Mouse (Mus musculus): ENCODE results near the gene Hist1h3b. TPM values are rescaled to one million over a fixed set of nuclear protein-coding genes. Genes with fewer than 3 reads are reported as not detected.

Gene Hist1h3b
- total RNA-seq, 4 experiments from 2014 or later, result 3.1 to 10.4 (median 8.0) TPM

DNA sequence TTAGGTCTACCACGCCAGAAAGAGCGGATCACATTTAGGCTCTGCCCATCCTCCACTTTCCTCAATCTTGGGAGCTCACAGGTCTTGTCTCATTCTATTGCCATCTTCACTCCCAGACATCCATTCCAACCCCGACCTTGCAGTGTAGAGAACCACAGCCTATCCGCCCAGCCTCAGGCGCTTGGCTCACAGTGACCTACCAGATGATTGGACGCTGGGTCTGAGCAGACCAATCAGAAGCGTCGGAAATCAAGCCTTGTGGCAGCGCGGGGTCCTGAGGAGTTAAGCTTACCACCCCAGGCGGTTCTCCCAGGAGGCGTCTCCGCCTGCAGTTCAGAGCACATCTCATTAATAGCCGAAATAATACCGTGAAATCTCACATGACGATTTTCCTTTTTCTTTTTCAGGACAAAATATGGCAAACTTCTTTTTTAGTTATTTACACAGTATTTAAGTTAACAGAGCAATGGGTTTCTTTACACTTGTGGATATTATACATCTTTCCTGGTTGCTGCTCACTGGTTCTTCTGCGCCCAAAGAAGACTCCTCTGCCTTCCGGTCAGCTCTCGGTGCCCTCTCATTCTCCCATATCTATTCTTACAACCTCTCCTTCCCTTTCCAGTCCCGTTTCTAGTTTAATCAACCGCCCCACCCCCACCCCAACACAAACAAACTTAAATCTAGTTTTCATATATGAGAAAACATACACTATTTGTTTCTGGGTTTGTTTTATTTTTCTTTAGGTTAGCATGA lies 20.7 kb downstream of the Hist1h3b start:
- DNase-seq (ENCODE audit: low spot score in 2 of 2), result peak; percentile 33

DNA sequence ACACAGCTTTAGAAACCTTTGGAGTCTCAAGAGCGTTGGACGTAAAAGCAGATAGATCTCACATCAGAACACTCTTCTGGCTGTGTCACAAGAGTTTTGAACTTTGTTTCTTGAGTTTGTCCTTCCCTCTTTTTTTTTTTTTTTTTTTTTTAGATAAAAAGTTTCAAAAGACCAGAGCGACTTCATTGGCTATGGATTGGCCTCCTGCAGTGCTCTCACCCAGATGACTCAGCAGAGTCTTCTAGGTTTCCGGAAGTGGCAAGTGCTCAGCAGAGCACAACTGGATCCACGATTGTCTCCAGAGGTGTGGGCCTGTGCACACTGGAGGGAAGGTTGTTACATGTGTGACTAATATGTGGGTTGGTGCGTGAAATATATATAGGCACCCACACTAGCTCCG lies 26.3 kb downstream of the Hist1h3b start:
- no peak for DNase-seq (ENCODE audit: low spot score in 2 of 2)

DNA sequence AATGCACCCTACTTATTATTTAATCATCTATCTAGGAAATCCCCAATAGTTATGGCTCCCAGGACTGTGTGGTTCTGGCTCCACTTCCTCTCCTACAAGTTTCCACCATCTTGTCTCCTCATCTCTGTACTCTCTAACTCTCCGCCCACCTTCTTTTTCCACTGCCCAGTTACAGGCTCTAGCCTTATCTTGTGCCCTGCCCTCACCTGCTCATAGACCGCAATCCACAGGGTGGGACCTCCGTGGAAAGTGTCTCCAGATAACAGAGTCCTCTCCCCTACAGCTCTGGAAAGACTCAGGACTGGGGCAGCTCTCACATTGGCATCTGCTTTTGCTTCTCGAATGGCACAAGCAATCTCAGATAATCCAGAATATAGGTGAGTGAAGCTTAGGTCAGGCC lies 27.0 kb downstream of the Hist1h3b start:
- no peak for DNase-seq (ENCODE audit: low spot score in 2 of 2)

DNA sequence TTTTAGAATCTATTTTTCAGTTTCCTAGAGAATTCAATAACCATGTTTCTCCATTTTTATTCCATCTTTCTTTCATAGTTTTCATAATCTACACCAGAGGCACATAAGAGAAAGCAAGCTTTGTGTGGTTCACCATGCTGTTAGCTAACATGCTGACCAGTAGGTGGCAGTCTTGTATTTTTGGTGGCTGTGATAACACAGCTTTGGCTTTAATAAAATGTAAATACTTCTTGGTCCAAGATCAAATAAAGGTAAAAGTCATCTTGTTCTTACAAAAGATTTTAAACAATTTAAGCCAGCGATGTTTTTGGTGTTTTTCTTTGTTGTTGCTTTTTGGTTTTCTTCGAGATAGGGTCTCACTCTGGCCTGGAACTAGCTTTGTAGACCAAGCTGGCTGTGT lies 40.5 kb downstream of the Hist1h3b start:
- peak; percentile 16 to 36 for DNase-seq (ENCODE audit: low spot score in 2 of 2)

DNA sequence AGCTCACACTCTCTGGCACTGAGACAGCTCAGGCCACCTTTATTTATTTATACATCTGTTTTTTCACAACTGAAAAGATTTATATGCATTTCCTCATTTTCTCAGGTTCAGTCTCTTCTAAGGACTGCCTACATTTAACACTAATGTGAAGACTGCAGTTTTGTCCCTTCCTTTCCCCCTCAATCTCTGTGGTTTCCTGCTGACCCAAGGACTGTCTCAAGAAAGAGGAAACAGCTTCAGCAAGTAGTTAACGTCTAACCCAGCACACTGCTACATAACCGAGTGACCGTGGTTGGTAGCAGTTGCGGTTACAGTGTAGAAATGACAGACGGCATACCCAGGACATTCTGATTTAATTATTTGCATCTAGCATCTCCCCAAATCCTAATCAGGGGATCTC lies 47.3 kb downstream of the Hist1h3b start:
- DNase-seq (ENCODE audit: low spot score in 2 of 2), result no peak

Small RNA genes within 50 kb of the gene (microRNA-seq; reads per million reads assigned to microRNA genes)
- gene Gm44314, result 0 reads per million in 2 experiments
- gene Gm44484, result 0 to 0.51 reads per million in 2 experiments

Other genes starting within 250 kb of the Hist1h3b start
- gene Hist1h4h, start 221.2 kb upstream of the Hist1h3b start, total RNA-seq (2022), result 100 to 1,000 TPM; 236 to 302 (median 261) TPM
- gene Hist1h2af, start 218.4 kb upstream of the Hist1h3b start, total RNA-seq (2022), result 1 to 10 TPM in 3 of 4 experiments, not detected in 1; 1.6 to 6.5 (median 1.8) TPM
- gene Hist1h3g, start 216.8 kb upstream of the Hist1h3b start, total RNA-seq (2022), result 1 to 10 TPM; 1.2 to 3.4 (median 2.2) TPM
- under 1 TPM; 0.34 to 0.73 (median 0.61) TPM for gene Hist1h2bh, start 208.9 kb upstream of the Hist1h3b start, total RNA-seq (2022)
- 10 to 100 TPM; 12.5 to 15.7 (median 14.2) TPM for gene Hist1h3f, start 208.2 kb upstream of the Hist1h3b start, total RNA-seq (2022)
- 100 to 1,000 TPM; 104 to 155 (median 119) TPM for gene Hist1h4f, start 200.6 kb upstream of the Hist1h3b start, total RNA-seq (2022)
- gene Hist1h1d, start 199.0 kb upstream of the Hist1h3b start, total RNA-seq (2022), result 1 to 10 TPM; 2.5 to 3.3 (median 2.8) TPM
- gene Hist1h3e, start 189.9 kb upstream of the Hist1h3b start, total RNA-seq (2022), result 10 to 100 TPM; 34.8 to 43.2 (median 40.0) TPM
- gene Hist1h2ae, start 181.0 kb upstream of the Hist1h3b start, total RNA-seq (2022), result 1 to 10 TPM; 3.3 to 7.7 (median 4.9) TPM
- gene Hist1h2bg, start 180.9 kb upstream of the Hist1h3b start, total RNA-seq (2022), result 10 to 100 TPM; 57.3 to 67.6 (median 60.8) TPM
- 10 to 100 TPM; 19.2 to 30.0 (median 24.4) TPM for gene Hist1h2bf, start 178.1 kb upstream of the Hist1h3b start, total RNA-seq (2022)
- gene Hist1h2ad, start 177.9 kb upstream of the Hist1h3b start, total RNA-seq (2022), result 10 to 100 TPM in 1 of 4 experiments, 1 to 10 TPM in 3; 3.0 to 11.0 (median 5.7) TPM
- 10 to 100 TPM in 2 of 4 experiments, 1 to 10 TPM in 2; 8.2 to 11.5 (median 10.5) TPM for gene Hist1h3d, start 176.5 kb upstream of the Hist1h3b start, total RNA-seq (2022)
- gene Hist1h4d, start 170.7 kb upstream of the Hist1h3b start, total RNA-seq (2022), result 100 to 1,000 TPM; 106 to 128 (median 119) TPM
- gene Hist1h2be, start 131.1 kb upstream of the Hist1h3b start, total RNA-seq (2022), result 10 to 100 TPM in 2 of 4 experiments, 1 to 10 TPM in 2; 7.9 to 10.8 (median 9.3) TPM
- 10 to 100 TPM; 36.1 to 50.5 (median 42.7) TPM for gene Hist1h1e, start 129.7 kb upstream of the Hist1h3b start, total RNA-seq (2022)
- gene Hist1h2ac, start 68.3 kb upstream of the Hist1h3b start, total RNA-seq (2022), result 1 to 10 TPM; 1.4 to 3.1 (median 2.7) TPM
- 10 to 100 TPM; 33.4 to 55.2 (median 44.8) TPM for gene Hist1h2bc, start 68.1 kb upstream of the Hist1h3b start, total RNA-seq (2022)
- gene Hist1h1t, start 56.5 kb upstream of the Hist1h3b start, total RNA-seq (2022), result under 1 TPM in 1 of 4 experiments, not detected in 3; 0.50 TPM
- 10 to 100 TPM; 71.6 to 90.3 (median 85.0) TPM for gene Hist1h4c, start 53.8 kb upstream of the Hist1h3b start, total RNA-seq (2022)
- gene Hfe, start 41.4 kb upstream of the Hist1h3b start, total RNA-seq (2022), result 1 to 10 TPM; 3.9 to 9.4 (median 7.0) TPM
- 10 to 100 TPM; 39.1 to 69.2 (median 53.5) TPM for gene Hist1h1c, start 13.5 kb upstream of the Hist1h3b start, total RNA-seq (2022)
- 1 to 10 TPM in 3 of 4 experiments, not detected in 1; 1.7 to 3.1 (median 2.7) TPM for gene Hist1h3c, start 6.7 kb upstream of the Hist1h3b start, total RNA-seq (2022)
- 10 to 100 TPM; 14.1 to 21.7 (median 16.7) TPM for gene Hist1h2bb, start 5.5 kb upstream of the Hist1h3b start, total RNA-seq (2022)
- 10 to 100 TPM; 18.6 to 28.1 (median 23.5) TPM for gene Hist1h2ab, start 1.1 kb upstream of the Hist1h3b start, total RNA-seq (2022)
- gene Hist1h4b, start 4.7 kb downstream of the Hist1h3b start, total RNA-seq (2022), result 10 to 100 TPM; 47.4 to 67.0 (median 59.9) TPM
- 10 to 100 TPM; 31.9 to 42.9 (median 37.9) TPM for gene Hist1h4a, start 9.0 kb downstream of the Hist1h3b start, total RNA-seq (2022)
- gene Hist1h3a, start 10.1 kb downstream of the Hist1h3b start, total RNA-seq (2022), result 10 to 100 TPM; 22.7 to 39.9 (median 29.0) TPM
- 10 to 100 TPM; 12.6 to 19.3 (median 16.9) TPM for gene Hist1h1a, start 11.4 kb downstream of the Hist1h3b start, total RNA-seq (2022)
- not detected for gene Trim38, start 17.6 kb downstream of the Hist1h3b start, total RNA-seq (2022)
- gene Slc17a2, start 54.7 kb downstream of the Hist1h3b start, total RNA-seq (2022), result not detected
- not detected for gene Slc17a3, start 87.2 kb downstream of the Hist1h3b start, total RNA-seq (2022)
- not detected for gene Slc17a1, start 115.5 kb downstream of the Hist1h3b start, total RNA-seq (2022)
- not detected for gene Slc17a4, start 162.7 kb downstream of the Hist1h3b start, total RNA-seq (2022)
- not detected for gene Hist1h2ba, start 181.9 kb downstream of the Hist1h3b start, total RNA-seq (2022)
- gene Hist1h2aa, start 182.2 kb downstream of the Hist1h3b start, total RNA-seq (2022), result not detected
- 1 to 10 TPM; 1.4 to 2.8 (median 2.1) TPM for gene Scgn, start 238.9 kb downstream of the Hist1h3b start, total RNA-seq (2022)

All from layer of hippocampus, adult 8-10 months (tissue).